Mouse (Mus musculus): ENCODE data around the gene Grid2. TPM values are rescaled to one million over a fixed set of nuclear protein-coding genes. Genes with fewer than 3 reads are reported as not detected.

The Grid2 gene
- polyA plus RNA-seq, 1 experiment from 2014 or later, result 0.40 TPM

GRCm38 (mm10) chr6:64555220-64555619 lies 1299.5 kb downstream of the Grid2 start:
- Histone ChIP-seq H3K4me2 (replicated peaks; ENCODE audit: low read depth) (no peak overlapping the region), H3K4me3 (ENCODE audit: low read depth, low read length) (no peak overlapping the region), H3K27ac (ENCODE audit: low read depth, low read length) (no peak overlapping the region), H3K36me3 (ENCODE audit: control insufficient read depth, insufficient read depth) (no peaks in the 10 kb centered on the region), H3K9ac (ENCODE audit: low read depth, low read length) (no peak overlapping the region), H3K4me1 (replicated peaks; ENCODE audit: control insufficient read depth, insufficient read depth, low read length) (no peaks in the 10 kb centered on the region), H3K9me3 (ENCODE audit: control insufficient read depth) (no peaks in the 10 kb centered on the region), H3K27me3 (replicated peaks; ENCODE audit: control insufficient read depth, insufficient read depth, low read length) (no peaks in the 10 kb centered on the region)
- no peak for ATAC-seq
- WGBS, result 83% methylated on average over 4 of the region's 4 CpGs
- no peak for TF ChIP-seq CTCF (IDR thresholded peaks at IDR 0.05; ENCODE audit: low read depth)

- WGBS, result 39% methylated on average over 5 of the region's 5 CpGs
- Histone ChIP-seq H3K4me1 (replicated peaks; ENCODE audit: control insufficient read depth, insufficient read depth, low read length) (no peaks in the 10 kb centered on the region), H3K9ac (ENCODE audit: low read depth, low read length) (no peak overlapping the region), H3K27me3 (replicated peaks; ENCODE audit: control insufficient read depth, insufficient read depth, low read length) (no peaks in the 10 kb centered on the region), H3K27ac (ENCODE audit: low read depth, low read length) (no peak overlapping the region), H3K36me3 (ENCODE audit: control insufficient read depth, insufficient read depth) (no peaks in the 10 kb centered on the region), H3K9me3 (ENCODE audit: control insufficient read depth) (no peaks in the 10 kb centered on the region), H3K4me2 (replicated peaks; ENCODE audit: low read depth) (no peak overlapping the region), H3K4me3 (ENCODE audit: low read depth, low read length) (no peak overlapping the region)
- no peak for ATAC-seq
- peak; percentile 70 for TF ChIP-seq CTCF (IDR thresholded peaks at IDR 0.05; ENCODE audit: low read depth)
Measured at GRCm38 (mm10) chr6:64568599-64568998, 1312.9 kb downstream of the Grid2 start.

GRCm38 (mm10) chr6:64581338-64581737 lies 1325.7 kb downstream of the Grid2 start:
- ATAC-seq, result no peak
- Histone ChIP-seq H3K4me2 (replicated peaks; ENCODE audit: low read depth) (no peak overlapping the region), H3K27ac (ENCODE audit: low read depth, low read length) (no peak overlapping the region), H3K36me3 (ENCODE audit: control insufficient read depth, insufficient read depth) (no peaks in the 10 kb centered on the region), H3K9me3 (ENCODE audit: control insufficient read depth) (no peaks in the 10 kb centered on the region), H3K9ac (ENCODE audit: low read depth, low read length) (no peak overlapping the region), H3K27me3 (replicated peaks; ENCODE audit: control insufficient read depth, insufficient read depth, low read length) (no peaks in the 10 kb centered on the region), H3K4me1 (replicated peaks; ENCODE audit: control insufficient read depth, insufficient read depth, low read length) (no peaks in the 10 kb centered on the region), H3K4me3 (ENCODE audit: low read depth, low read length) (no peak overlapping the region)
- no peak for TF ChIP-seq CTCF (IDR thresholded peaks at IDR 0.05; ENCODE audit: low read depth)
- WGBS, result 65% methylated on average over 3 of the region's 3 CpGs

DNA sequence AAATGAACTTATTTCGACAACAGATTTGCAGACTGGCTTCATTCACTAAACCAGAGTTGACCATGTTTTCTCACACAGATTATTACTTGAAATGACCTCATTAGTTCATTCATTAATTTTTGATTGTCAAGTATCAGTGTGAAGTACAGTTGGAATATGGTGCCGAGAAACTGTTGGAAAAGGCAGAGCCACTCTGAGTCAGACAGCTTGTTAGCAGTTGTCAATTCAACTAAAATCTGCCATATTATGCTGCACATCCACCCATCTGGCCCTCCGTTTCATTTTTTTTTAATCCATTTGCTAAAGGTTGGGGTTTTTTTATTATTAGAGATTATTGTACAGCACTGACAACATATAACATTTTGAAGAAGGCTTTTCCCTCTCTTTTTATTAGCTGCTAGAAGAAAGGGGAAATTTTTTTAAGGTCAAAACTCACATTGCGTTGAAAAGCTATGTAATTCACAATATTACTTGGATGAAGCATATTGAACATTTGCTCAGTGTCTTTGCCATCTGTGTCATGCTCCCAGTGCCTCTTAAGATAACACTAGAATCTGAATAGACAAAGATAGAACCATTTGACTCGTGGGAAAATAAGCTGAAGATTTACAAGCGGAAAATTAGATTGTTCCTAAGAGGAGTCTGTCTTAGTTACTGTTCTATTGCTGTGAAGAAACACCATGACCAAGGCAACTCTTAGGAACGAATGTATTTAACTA lies 1333.0 kb downstream of the Grid2 start:
- H3K4me1 ChIP-seq (replicated peaks; ENCODE audit: control insufficient read depth, insufficient read depth, low read length), result no peaks in the 10 kb centered on the region
- H3K9me3 ChIP-seq (ENCODE audit: control insufficient read depth), result no peaks in the 10 kb centered on the region
- H3K27ac ChIP-seq (ENCODE audit: low read depth, low read length), result no peak overlapping the region
- no peaks in the 10 kb centered on the region for H3K27me3 ChIP-seq (replicated peaks; ENCODE audit: control insufficient read depth, insufficient read depth, low read length)
- H3K4me2 ChIP-seq (replicated peaks; ENCODE audit: low read depth), result no peak overlapping the region
- no peak overlapping the region for H3K9ac ChIP-seq (ENCODE audit: low read depth, low read length)
- no peak for ATAC-seq
- no peak overlapping the region for H3K4me3 ChIP-seq (ENCODE audit: low read depth, low read length)
- WGBS, result 84% methylated on average over 7 of the region's 7 CpGs
- no peak for TF ChIP-seq CTCF (IDR thresholded peaks at IDR 0.05; ENCODE audit: low read depth)
- H3K36me3 ChIP-seq (ENCODE audit: control insufficient read depth, insufficient read depth), result no peaks in the 10 kb centered on the region

GRCm38 (mm10) chr6:64596261-64596660 lies 1340.6 kb downstream of the Grid2 start:
- H3K36me3 ChIP-seq (ENCODE audit: control insufficient read depth, insufficient read depth), result no peaks in the 10 kb centered on the region
- no peak overlapping the region for H3K4me3 ChIP-seq (ENCODE audit: low read depth, low read length)
- H3K27ac ChIP-seq (ENCODE audit: low read depth, low read length), result no peak overlapping the region
- H3K4me1 ChIP-seq (replicated peaks; ENCODE audit: control insufficient read depth, insufficient read depth, low read length), result no peaks in the 10 kb centered on the region
- H3K9me3 ChIP-seq (ENCODE audit: control insufficient read depth), result no peaks in the 10 kb centered on the region
- no peak overlapping the region for H3K4me2 ChIP-seq (replicated peaks; ENCODE audit: low read depth)
- ATAC-seq, result no peak
- no peak for TF ChIP-seq CTCF (IDR thresholded peaks at IDR 0.05; ENCODE audit: low read depth)
- H3K9ac ChIP-seq (ENCODE audit: low read depth, low read length), result no peak overlapping the region
- WGBS, result 76% methylated on average over 7 of the region's 7 CpGs
- no peaks in the 10 kb centered on the region for H3K27me3 ChIP-seq (replicated peaks; ENCODE audit: control insufficient read depth, insufficient read depth, low read length)

GRCm38 (mm10) chr6:64596835-64597234 lies 1341.2 kb downstream of the Grid2 start:
- Histone ChIP-seq H3K9me3 (ENCODE audit: control insufficient read depth) (no peaks in the 10 kb centered on the region), H3K36me3 (ENCODE audit: control insufficient read depth, insufficient read depth) (no peaks in the 10 kb centered on the region), H3K4me2 (replicated peaks; ENCODE audit: low read depth) (no peak overlapping the region), H3K27ac (ENCODE audit: low read depth, low read length) (no peak overlapping the region), H3K4me3 (ENCODE audit: low read depth, low read length) (no peak overlapping the region), H3K27me3 (replicated peaks; ENCODE audit: control insufficient read depth, insufficient read depth, low read length) (no peaks in the 10 kb centered on the region), H3K9ac (ENCODE audit: low read depth, low read length) (no peak overlapping the region), H3K4me1 (replicated peaks; ENCODE audit: control insufficient read depth, insufficient read depth, low read length) (no peaks in the 10 kb centered on the region)
- no peak for ATAC-seq
- 55% methylated on average over 2 of the region's 2 CpGs for WGBS
- TF ChIP-seq CTCF (IDR thresholded peaks at IDR 0.05; ENCODE audit: low read depth), result no peak
